Mouse (Mus musculus): Measurements from ENCODE around the gene 5830473C10Rik. TPM values are rescaled to one million over a fixed set of nuclear protein-coding genes. Genes with fewer than 3 reads are reported as not detected.

5830473C10Rik gene
- polyA plus RNA-seq, 1 experiment from 2014 or later = not detected

DNA sequence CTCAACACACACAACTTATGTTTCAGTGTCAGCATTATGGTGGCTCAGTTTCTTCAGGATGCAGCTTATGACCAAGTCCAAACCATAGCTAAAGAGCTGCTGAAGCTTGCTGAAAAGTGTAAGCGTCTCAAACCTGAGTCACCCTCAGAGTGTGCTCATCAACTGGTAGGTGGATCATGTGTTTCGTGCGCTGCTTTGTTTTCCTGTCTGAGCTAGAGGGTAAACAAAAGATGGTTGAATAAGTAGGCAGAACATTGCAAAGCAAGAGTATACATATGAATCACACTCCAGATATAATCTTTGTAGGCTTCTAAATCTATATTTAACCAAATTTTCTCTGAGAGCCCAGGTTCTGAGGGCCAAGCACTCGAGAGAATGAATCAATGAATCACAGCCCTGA, 3.3 kb downstream of the 5830473C10Rik start:
- H3K36me3 ChIP-seq (ENCODE audit: control insufficient read depth, insufficient read depth, low read length) = no peaks in the 10 kb centered on the region
- no peak for DNase-seq (ENCODE audit: low spot score)
- no peak overlapping the region for H3K4me3 ChIP-seq (ENCODE audit: low read depth, low read length)
- H3K9me3 ChIP-seq (ENCODE audit: control insufficient read depth, low read length) = no peaks in the 10 kb centered on the region
- H3K4me2 ChIP-seq (ENCODE audit: low read depth) = no peak overlapping the region
- H3K9ac ChIP-seq (ENCODE audit: low read length) = no peak overlapping the region
- 90% methylated on average over 4 of the region's 4 CpGs for WGBS
- no peak overlapping the region for H3K27ac ChIP-seq (ENCODE audit: low read depth, low read length)
- H3K4me1 ChIP-seq (ENCODE audit: control insufficient read depth, insufficient read depth, low read length) = no peaks in the 10 kb centered on the region
- no peaks in the 10 kb centered on the region for H3K27me3 ChIP-seq (ENCODE audit: control insufficient read depth, insufficient read depth, low read length)
- no peak for ATAC-seq (ENCODE audit: insufficient read depth, low FRiP score, low TSS enrichment)

DNA sequence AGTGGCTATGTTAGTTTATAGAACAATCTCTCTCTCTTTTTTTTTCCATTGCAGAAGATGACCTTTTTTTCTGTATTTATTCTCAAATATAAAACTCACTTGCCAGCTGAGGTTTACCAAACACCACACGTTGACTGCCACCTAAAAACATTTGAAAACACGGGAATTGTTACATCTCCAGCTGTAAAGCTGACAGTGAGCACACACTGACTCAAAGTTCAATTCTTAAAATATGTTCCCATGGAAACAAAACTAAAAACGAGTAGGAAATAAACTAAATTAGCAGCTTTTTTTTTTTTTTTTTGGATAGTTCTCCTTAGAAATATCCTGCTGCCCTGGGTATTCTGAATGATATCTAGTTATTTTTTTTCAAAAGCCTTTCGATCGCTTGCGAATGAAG, 4.3 kb downstream of the 5830473C10Rik start:
- Histone ChIP-seq H3K36me3 (ENCODE audit: control insufficient read depth, insufficient read depth, low read length) (no peaks in the 10 kb centered on the region), H3K4me3 (ENCODE audit: low read depth, low read length) (no peak overlapping the region), H3K9me3 (ENCODE audit: control insufficient read depth, low read length) (no peaks in the 10 kb centered on the region), H3K4me1 (ENCODE audit: control insufficient read depth, insufficient read depth, low read length) (no peaks in the 10 kb centered on the region), H3K27me3 (ENCODE audit: control insufficient read depth, insufficient read depth, low read length) (no peaks in the 10 kb centered on the region), H3K9ac (ENCODE audit: low read length) (no peak overlapping the region), H3K27ac (ENCODE audit: low read depth, low read length) (no peak overlapping the region), H3K4me2 (ENCODE audit: low read depth) (no peak overlapping the region)
- DNase-seq (ENCODE audit: low spot score) (no peak), ATAC-seq (ENCODE audit: insufficient read depth, low FRiP score, low TSS enrichment) (no peak)
- WGBS = 89% methylated on average over 6 of the region's 6 CpGs

DNA sequence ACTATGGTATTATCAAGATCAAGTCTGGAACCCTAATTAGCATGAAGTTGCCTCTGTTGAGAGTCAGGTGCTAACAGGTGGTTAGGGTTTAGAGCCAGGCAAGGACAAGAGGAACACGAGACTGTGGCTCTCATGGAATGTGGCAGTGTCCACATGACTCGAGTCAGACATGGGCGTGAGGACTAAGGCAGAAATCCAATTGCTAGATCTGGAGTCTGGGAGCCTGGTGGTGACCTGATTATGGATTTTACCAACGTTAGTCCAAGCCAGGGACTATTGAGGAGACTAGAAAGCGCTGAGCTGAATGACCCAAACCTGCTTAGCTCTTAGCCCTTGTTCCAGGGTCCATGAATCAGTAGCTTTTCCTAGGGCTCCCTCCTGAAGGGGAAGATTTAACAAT, 6.9 kb downstream of the 5830473C10Rik start:
- ATAC-seq (ENCODE audit: insufficient read depth, low FRiP score, low TSS enrichment) = no peak
- H3K27ac ChIP-seq (ENCODE audit: low read depth, low read length) = no peak overlapping the region
- WGBS = 80% methylated on average over 5 of the region's 5 CpGs
- H3K27me3 ChIP-seq (ENCODE audit: control insufficient read depth, insufficient read depth, low read length) = no peaks in the 10 kb centered on the region
- H3K9me3 ChIP-seq (ENCODE audit: control insufficient read depth, low read length) = no peaks in the 10 kb centered on the region
- no peak for DNase-seq (ENCODE audit: low spot score)
- no peak overlapping the region for H3K9ac ChIP-seq (ENCODE audit: low read length)
- H3K4me3 ChIP-seq (ENCODE audit: low read depth, low read length) = no peak overlapping the region
- no peak overlapping the region for H3K4me2 ChIP-seq (ENCODE audit: low read depth)
- H3K4me1 ChIP-seq (ENCODE audit: control insufficient read depth, insufficient read depth, low read length) = no peaks in the 10 kb centered on the region
- no peaks in the 10 kb centered on the region for H3K36me3 ChIP-seq (ENCODE audit: control insufficient read depth, insufficient read depth, low read length)

DNA sequence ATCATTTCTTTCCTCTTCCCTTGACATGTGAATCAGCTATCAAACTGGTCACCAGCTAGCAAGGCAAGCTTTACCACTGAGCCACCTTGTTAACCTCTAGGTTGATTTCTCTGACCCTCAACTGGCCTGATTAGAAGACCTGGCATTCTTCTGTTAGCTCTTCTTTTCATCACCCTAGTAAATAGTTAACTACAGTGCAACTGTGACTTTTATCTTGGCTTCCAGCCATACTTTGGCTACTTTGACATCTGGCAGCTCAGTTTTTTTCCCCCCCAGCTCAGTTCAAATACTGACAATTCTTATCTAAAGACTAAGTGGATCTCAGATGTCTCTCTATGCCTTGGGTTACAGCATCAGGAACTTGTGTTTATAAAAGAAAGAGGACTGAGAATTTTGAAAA, 7.4 kb downstream of the 5830473C10Rik start:
- H3K9ac ChIP-seq (ENCODE audit: low read length) = no peak overlapping the region
- ATAC-seq (ENCODE audit: insufficient read depth, low FRiP score, low TSS enrichment) = no peak

DNA sequence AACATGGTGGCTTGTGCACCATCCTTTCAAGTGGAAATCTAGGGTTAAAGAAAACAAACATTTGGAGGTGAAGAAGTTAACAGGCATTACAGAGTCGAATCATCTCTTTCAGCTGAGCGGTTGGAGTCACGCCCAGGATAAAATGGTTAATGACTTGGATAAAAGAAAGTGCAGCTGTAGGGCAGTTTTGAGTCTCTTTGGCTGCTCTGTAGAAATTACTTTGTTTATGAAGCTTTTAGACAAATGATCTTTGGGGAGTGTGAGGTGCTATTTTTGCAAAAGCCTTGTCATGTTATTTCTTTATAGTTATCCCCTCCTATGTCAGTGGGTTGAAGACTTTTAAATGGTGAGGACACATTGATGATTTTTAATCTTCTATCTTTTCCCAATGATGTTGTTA, 10.3 kb downstream of the 5830473C10Rik start:
- 37% methylated on average over 3 of the region's 3 CpGs for WGBS
- H3K4me2 ChIP-seq (ENCODE audit: low read depth) = no peak overlapping the region
- no peaks in the 10 kb centered on the region for H3K4me1 ChIP-seq (ENCODE audit: control insufficient read depth, insufficient read depth, low read length)
- no peak overlapping the region for H3K27ac ChIP-seq (ENCODE audit: low read depth, low read length)
- H3K27me3 ChIP-seq (ENCODE audit: control insufficient read depth, insufficient read depth, low read length) = no peaks in the 10 kb centered on the region
- DNase-seq (ENCODE audit: low spot score) = no peak
- no peak for ATAC-seq (ENCODE audit: insufficient read depth, low FRiP score, low TSS enrichment)
- no peak overlapping the region for H3K4me3 ChIP-seq (ENCODE audit: low read depth, low read length)
- H3K9ac ChIP-seq (ENCODE audit: low read length) = no peak overlapping the region
- no peaks in the 10 kb centered on the region for H3K9me3 ChIP-seq (ENCODE audit: control insufficient read depth, low read length)
- no peaks in the 10 kb centered on the region for H3K36me3 ChIP-seq (ENCODE audit: control insufficient read depth, insufficient read depth, low read length)

More for the DNA sequence above, 7.4 kb downstream of the 5830473C10Rik start:
- Histone ChIP-seq H3K36me3 (ENCODE audit: control insufficient read depth, insufficient read depth, low read length) (no peaks in the 10 kb centered on the region), H3K4me1 (ENCODE audit: control insufficient read depth, insufficient read depth, low read length) (no peaks in the 10 kb centered on the region), H3K27ac (ENCODE audit: low read depth, low read length) (no peak overlapping the region), H3K4me3 (ENCODE audit: low read depth, low read length) (no peak overlapping the region), H3K4me2 (ENCODE audit: low read depth) (no peak overlapping the region), H3K9me3 (ENCODE audit: control insufficient read depth, low read length) (no peaks in the 10 kb centered on the region), H3K27me3 (ENCODE audit: control insufficient read depth, insufficient read depth, low read length) (no peaks in the 10 kb centered on the region)
- DNase-seq (ENCODE audit: low spot score) = no peak

DNA sequence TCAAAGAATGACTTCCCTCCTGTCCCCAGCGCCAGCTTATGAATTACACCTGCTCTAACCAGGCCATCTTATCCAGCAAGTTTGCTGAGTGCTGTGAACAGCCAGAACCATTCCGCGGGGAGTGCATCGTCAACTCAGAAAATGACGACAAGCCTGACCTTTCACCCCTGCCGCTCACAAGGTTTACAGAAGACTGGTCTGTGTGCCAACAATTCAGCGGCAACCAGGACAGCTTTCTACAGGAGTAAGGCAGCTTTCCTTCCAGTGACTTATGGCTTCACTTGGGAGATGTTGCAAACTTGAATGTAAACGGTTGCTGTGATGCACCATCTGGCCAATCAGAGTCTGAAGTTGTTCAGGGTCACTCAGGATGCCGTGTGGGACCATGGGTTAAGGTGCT, 16.8 kb downstream of the 5830473C10Rik start:
- no peak overlapping the region for H3K4me2 ChIP-seq (ENCODE audit: low read depth)
- no peak overlapping the region for H3K27ac ChIP-seq (ENCODE audit: low read depth, low read length)
- no peak overlapping the region for H3K9ac ChIP-seq (ENCODE audit: low read length)
- no peaks in the 10 kb centered on the region for H3K27me3 ChIP-seq (ENCODE audit: control insufficient read depth, insufficient read depth, low read length)
- WGBS = 87% methylated on average over 9 of the region's 9 CpGs
- H3K36me3 ChIP-seq (ENCODE audit: control insufficient read depth, insufficient read depth, low read length) = no peaks in the 10 kb centered on the region
- DNase-seq (ENCODE audit: low spot score) (no peak), ATAC-seq (ENCODE audit: insufficient read depth, low FRiP score, low TSS enrichment) (no peak)
- no peaks in the 10 kb centered on the region for H3K9me3 ChIP-seq (ENCODE audit: control insufficient read depth, low read length)
- no peak overlapping the region for H3K4me3 ChIP-seq (ENCODE audit: low read depth, low read length)
- no peaks in the 10 kb centered on the region for H3K4me1 ChIP-seq (ENCODE audit: control insufficient read depth, insufficient read depth, low read length)

DNA sequence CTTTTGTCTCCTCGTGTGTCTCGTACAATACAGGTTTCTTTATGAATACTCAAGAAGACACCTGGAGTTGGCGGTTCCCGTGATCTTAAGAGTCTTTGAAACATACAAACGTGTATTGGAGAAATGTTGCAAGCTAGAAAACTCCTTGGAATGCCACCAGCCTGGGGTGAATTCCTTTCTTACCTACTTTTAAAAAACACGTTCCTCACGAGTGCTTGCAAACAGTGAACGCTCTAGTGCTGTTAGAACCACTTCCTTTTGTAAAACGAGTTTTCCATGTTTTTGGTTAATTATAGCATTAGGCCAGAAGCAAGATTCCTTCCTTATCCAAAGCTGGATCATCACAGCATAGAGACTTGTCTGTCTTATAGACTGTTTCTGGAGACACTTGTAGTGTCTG, 18.6 kb downstream of the 5830473C10Rik start:
- Histone ChIP-seq H3K27me3 (ENCODE audit: control insufficient read depth, insufficient read depth, low read length) (no peaks in the 10 kb centered on the region), H3K9me3 (ENCODE audit: control insufficient read depth, low read length) (no peaks in the 10 kb centered on the region), H3K4me2 (ENCODE audit: low read depth) (no peak overlapping the region), H3K4me3 (ENCODE audit: low read depth, low read length) (no peak overlapping the region), H3K27ac (ENCODE audit: low read depth, low read length) (no peak overlapping the region), H3K4me1 (ENCODE audit: control insufficient read depth, insufficient read depth, low read length) (no peaks in the 10 kb centered on the region), H3K9ac (ENCODE audit: low read length) (no peak overlapping the region), H3K36me3 (ENCODE audit: control insufficient read depth, insufficient read depth, low read length) (no peaks in the 10 kb centered on the region)
- ATAC-seq (ENCODE audit: insufficient read depth, low FRiP score, low TSS enrichment) (no peak), DNase-seq (ENCODE audit: low spot score) (no peak)
- 91% methylated on average over 9 of the region's 9 CpGs for WGBS

DNA sequence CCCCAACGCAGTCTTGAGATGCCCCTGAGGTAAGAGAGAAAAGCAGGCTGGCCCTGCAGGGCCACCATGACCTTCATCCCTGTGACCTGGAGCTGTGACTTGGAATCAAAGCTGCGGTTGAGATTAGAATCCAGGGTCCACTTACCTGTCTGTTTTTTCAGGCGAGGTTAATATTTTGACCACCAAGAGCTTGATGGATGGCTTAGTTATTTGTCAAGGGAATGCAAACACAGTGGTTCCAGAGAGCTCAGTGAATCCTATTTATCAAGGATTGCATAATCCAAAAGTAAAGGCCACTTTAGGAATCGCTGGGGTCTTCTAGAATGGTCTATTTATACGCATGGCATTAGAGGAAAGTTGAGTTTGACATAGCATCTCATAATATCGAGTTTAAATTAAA, 21.3 kb downstream of the 5830473C10Rik start:
- no peak overlapping the region for H3K4me2 ChIP-seq (ENCODE audit: low read depth)
- DNase-seq (ENCODE audit: low spot score) (no peak), ATAC-seq (ENCODE audit: insufficient read depth, low FRiP score, low TSS enrichment) (no peak)
- no peak overlapping the region for H3K9ac ChIP-seq (ENCODE audit: low read length)
- 90% methylated on average over 6 of the region's 6 CpGs for WGBS
- no peak overlapping the region for H3K27ac ChIP-seq (ENCODE audit: low read depth, low read length)
- no peak overlapping the region for H3K4me3 ChIP-seq (ENCODE audit: low read depth, low read length)
- no peaks in the 10 kb centered on the region for H3K36me3 ChIP-seq (ENCODE audit: control insufficient read depth, insufficient read depth, low read length)
- H3K27me3 ChIP-seq (ENCODE audit: control insufficient read depth, insufficient read depth, low read length) = no peaks in the 10 kb centered on the region
- H3K9me3 ChIP-seq (ENCODE audit: control insufficient read depth, low read length) = no peaks in the 10 kb centered on the region
- no peaks in the 10 kb centered on the region for H3K4me1 ChIP-seq (ENCODE audit: control insufficient read depth, insufficient read depth, low read length)

DNA sequence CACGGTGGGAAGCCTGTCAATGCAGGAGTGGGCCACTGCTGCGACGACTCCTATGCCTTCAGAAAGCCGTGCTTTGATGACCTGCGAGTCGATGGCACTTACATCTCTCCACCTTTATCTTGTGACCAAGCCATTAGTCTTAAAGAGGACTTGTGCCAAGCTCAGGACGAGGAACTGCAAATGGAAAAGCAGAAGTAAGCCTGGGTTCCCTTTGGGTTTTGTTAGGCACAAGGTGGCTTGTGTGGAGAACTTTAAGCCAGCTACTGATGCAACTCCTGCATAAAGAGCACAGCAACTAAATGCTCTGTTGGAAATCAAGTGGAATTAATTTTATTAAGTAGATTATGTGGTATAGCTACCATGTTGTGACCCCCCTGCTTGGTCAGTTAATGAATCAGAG, 23.9 kb downstream of the 5830473C10Rik start:
- Histone ChIP-seq H3K4me3 (ENCODE audit: low read depth, low read length) (no peak overlapping the region), H3K27me3 (ENCODE audit: control insufficient read depth, insufficient read depth, low read length) (no peaks in the 10 kb centered on the region), H3K9ac (ENCODE audit: low read length) (no peak overlapping the region), H3K36me3 (ENCODE audit: control insufficient read depth, insufficient read depth, low read length) (no peaks in the 10 kb centered on the region), H3K4me1 (ENCODE audit: control insufficient read depth, insufficient read depth, low read length) (no peaks in the 10 kb centered on the region), H3K27ac (ENCODE audit: low read depth, low read length) (no peak overlapping the region), H3K4me2 (ENCODE audit: low read depth) (no peak overlapping the region), H3K9me3 (ENCODE audit: control insufficient read depth, low read length) (no peaks in the 10 kb centered on the region)
- no peak for DNase-seq (ENCODE audit: low spot score)
- 84% methylated on average over 7 of the region's 7 CpGs for WGBS
- ATAC-seq (ENCODE audit: insufficient read depth, low FRiP score, low TSS enrichment) = no peak

All from neural tube, embryonic 11.5 days (tissue).